8 mouse cellular contexts compared by ENCODE assay signal in genomic region chr11:46069408-46070003, GRCm38 (mm10). TPM values are rescaled to one million over a fixed set of nuclear protein-coding genes. Genes with fewer than 3 reads are reported as not detected.
DNase-seq lines count a peak whose midpoint lies in the region; ATAC-seq and TF ChIP-seq lines count a peak whose summit lies in the region.

No protein-coding gene starts in this region.

- H3K9me3 ChIP-seq in forebrain, embryonic 15.5 days, result no peaks in the 10 kb centered on the region
- H3K9me3 ChIP-seq in forebrain, embryonic 11.5 days (ENCODE audit: control insufficient read depth, low read length), result no peaks in the 10 kb centered on the region
- no peaks in the 10 kb centered on the region for H3K9me3 ChIP-seq in heart, embryonic 11.5 days (replicated peaks; ENCODE audit: control insufficient read depth, low read length)

- H3K36me3 ChIP-seq in forebrain, embryonic 15.5 days, result no peaks in the 10 kb centered on the region
- no peaks in the 10 kb centered on the region for H3K36me3 ChIP-seq in forebrain, embryonic 11.5 days (ENCODE audit: control insufficient read depth, insufficient read depth, low read length)
- H3K36me3 ChIP-seq in heart, embryonic 11.5 days (ENCODE audit: control insufficient read depth, insufficient read depth, low read length), result peaks cover 4% of the 10 kb centered on the region

- DNase-seq in forebrain, embryonic 11.5 days (ENCODE audit: low spot score), result no peak
- DNase-seq in ES-CJ7 (ENCODE audit: low read depth, low spot score) (peak; percentile 52), liver (peak; percentile 34)
- DNase-seq in adrenal gland, postnatal 25 days, result no peak
- no peak for DNase-seq in cerebellum, adult 2 months
- no peak for DNase-seq in cerebellum, postnatal 10 days

- WGBS in forebrain, embryonic 15.5 days, result 29% methylated on average over 17 of the region's 17 CpGs
- WGBS in forebrain, embryonic 11.5 days, result 26% methylated on average over 17 of the region's 17 CpGs
- WGBS in heart, embryonic 11.5 days (ENCODE audit: insufficient replicate concordance), result 25% methylated on average over 17 of the region's 17 CpGs
- WGBS in cerebellum, adult 2 months, result 68% methylated on average over 17 of the region's 17 CpGs

- H3K4me3 ChIP-seq in forebrain, embryonic 15.5 days, result no peak overlapping the region
- H3K4me3 ChIP-seq in forebrain, embryonic 11.5 days (ENCODE audit: low read depth, low read length), result no peak overlapping the region
- H3K4me3 ChIP-seq in heart, embryonic 11.5 days (ENCODE audit: low read depth, low read length), result no peak overlapping the region
- H3K4me3 ChIP-seq in cerebellum, adult 2 months (replicated peaks; ENCODE audit: insufficient read depth, low read depth, low read length), result no peak overlapping the region

- TF ChIP-seq POLR2A in cerebellum, adult 2 months (IDR thresholded peaks at IDR 0.05; ENCODE audit: borderline replicate concordance, insufficient read depth, low read length), result no peak

- H3K4me2 ChIP-seq in forebrain, embryonic 15.5 days (replicated peaks), result no peak overlapping the region
- no peak overlapping the region for H3K4me2 ChIP-seq in forebrain, embryonic 11.5 days (ENCODE audit: low read depth, low read length, severe bottlenecking)
- peak overlapping the region; percentile 31 for H3K4me2 ChIP-seq in heart, embryonic 11.5 days

- no peak for TF ChIP-seq CTCF in cerebellum, adult 2 months (IDR thresholded peaks at IDR 0.05; ENCODE audit: borderline replicate concordance, insufficient read depth, low read depth, low read length)

- H3K27me3 ChIP-seq in forebrain, embryonic 15.5 days, result no peaks in the 10 kb centered on the region
- H3K27me3 ChIP-seq in forebrain, embryonic 11.5 days (ENCODE audit: control insufficient read depth, insufficient read depth, low read length), result no peaks in the 10 kb centered on the region
- H3K27me3 ChIP-seq in heart, embryonic 11.5 days (ENCODE audit: control insufficient read depth, insufficient read depth, low read length), result no peaks in the 10 kb centered on the region
- no peaks in the 10 kb centered on the region for H3K27me3 ChIP-seq in cerebellum, adult 2 months (ENCODE audit: control insufficient read depth, insufficient read depth, low read length)

- no peak overlapping the region for H3K9ac ChIP-seq in forebrain, embryonic 15.5 days (replicated peaks)
- H3K9ac ChIP-seq in forebrain, embryonic 11.5 days (ENCODE audit: low read length), result no peak overlapping the region
- peak overlapping the region; percentile 64 for H3K9ac ChIP-seq in heart, embryonic 11.5 days (ENCODE audit: low read depth, low read length)

- H3K4me1 ChIP-seq in forebrain, embryonic 15.5 days, result peaks cover 36% of the 10 kb centered on the region
- no peaks in the 10 kb centered on the region for H3K4me1 ChIP-seq in forebrain, embryonic 11.5 days (replicated peaks; ENCODE audit: control insufficient read depth, insufficient read depth, low read length)
- peaks cover 62% of the 10 kb centered on the region for H3K4me1 ChIP-seq in heart, embryonic 11.5 days (ENCODE audit: control insufficient read depth, insufficient read depth, low read length)
- H3K4me1 ChIP-seq in cerebellum, adult 2 months (ENCODE audit: control insufficient read depth, insufficient read depth, low read length), result peaks cover 15% of the 10 kb centered on the region; the same call in 1 of the 2 replicates

- H3K27ac ChIP-seq in forebrain, embryonic 15.5 days (replicated peaks), result 0 out of 2 replicates have a peak overlapping the region, but pooled peaks have one; percentile 7
- no peak overlapping the region for H3K27ac ChIP-seq in forebrain, embryonic 11.5 days (ENCODE audit: low read depth, low read length)
- H3K27ac ChIP-seq in heart, embryonic 11.5 days (ENCODE audit: low read depth, low read length), result peak overlapping the region; percentile 97
- no peak overlapping the region for H3K27ac ChIP-seq in cerebellum, adult 2 months (ENCODE audit: insufficient read depth, low read length)

- no peak for ATAC-seq in forebrain, embryonic 15.5 days (replicated peaks)
- ATAC-seq in forebrain, embryonic 11.5 days (replicated peaks; ENCODE audit: low FRiP score), result no peak
- peak; percentile 25; the same call in 1 of the 2 replicates for ATAC-seq in heart, embryonic 11.5 days (replicated peaks; ENCODE audit: insufficient number of reproducible peaks, low FRiP score, low TSS enrichment)

RNA-seq across cellular contexts. Expression of gene Adam19, which starts 13.7 kb away (rescaled TPM):
- 8.5 and 9.0 TPM in 2 replicates for polyA plus RNA-seq in forebrain, embryonic 15.5 days (2015; fragmentation: Nextera tagmentation; extraction: Ambion mirVana)
- 7.9 and 8.3 TPM in 2 replicates for polyA plus RNA-seq in forebrain, embryonic 11.5 days (2014; fragmentation: Nextera tagmentation; extraction: Ambion mirVana)
- polyA plus RNA-seq in heart, embryonic 11.5 days (2014; fragmentation: Nextera tagmentation; extraction: Ambion mirVana), result 24.4 and 31.7 TPM in 2 replicates
- 6.1 and 7.0 TPM in 2 replicates for total RNA-seq in adrenal gland, postnatal 25 days (2021)
- polyA plus RNA-seq in cerebellum, adult 2 months (2012; rRNA removed), result 9.8 and 11.4 TPM in 2 replicates

RNA-seq across cellular contexts. Expression of gene Gm12166, which starts 17.4 kb away (rescaled TPM):
- polyA plus RNA-seq in forebrain, embryonic 15.5 days (2015; fragmentation: Nextera tagmentation; extraction: Ambion mirVana), result 5.3 and 6.5 TPM in 2 replicates
- polyA plus RNA-seq in forebrain, embryonic 11.5 days (2014; fragmentation: Nextera tagmentation; extraction: Ambion mirVana), result 1.9 and 3.4 TPM in 2 replicates
- 2.4 and 9.0 TPM in 2 replicates for polyA plus RNA-seq in heart, embryonic 11.5 days (2014; fragmentation: Nextera tagmentation; extraction: Ambion mirVana)
- 1.3 and 4.8 TPM in 2 replicates for total RNA-seq in adrenal gland, postnatal 25 days (2021)
- 7.3 and 9.0 TPM in 2 replicates for polyA plus RNA-seq in cerebellum, adult 2 months (2012; rRNA removed)

Comparison
In these comparisons a context has a peak if more than half of its experiments do, and no peak if none do; other contexts are left out.
1. H3K27ac ChIP-seq: peak in forebrain, embryonic 15.5 days (single experiment) and heart, embryonic 11.5 days (single experiment); none in forebrain, embryonic 11.5 days (single experiment) and cerebellum, adult 2 months (single experiment).
2. DNase-seq: peak in ES-CJ7 (single experiment) and liver (single experiment); none in forebrain, embryonic 11.5 days (single experiment), adrenal gland, postnatal 25 days (single experiment), cerebellum, adult 2 months (0 of 2) and cerebellum, postnatal 10 days (0 of 2).